Mouse (Mus musculus) right cerebral cortex, postnatal 14 days (tissue): ENCODE measurements around the gene Whrn.

Experiments used
- DNase-seq: peaks from one replicate; pipeline ENCODE4 v3.0.0; 2022

The Whrn gene

GRCm38 (mm10) chr4:63404205-63404604, 91.6 kb downstream of the Whrn start:
- no peak for DNase-seq

GRCm38 (mm10) chr4:63403040-63403959, 92.5 kb downstream of the Whrn start, which contains the start of gene Akna:
TSS of gene Akna (minus strand) at chr4:63403354.
- DNase-seq: peak; percentile 78

DNA sequence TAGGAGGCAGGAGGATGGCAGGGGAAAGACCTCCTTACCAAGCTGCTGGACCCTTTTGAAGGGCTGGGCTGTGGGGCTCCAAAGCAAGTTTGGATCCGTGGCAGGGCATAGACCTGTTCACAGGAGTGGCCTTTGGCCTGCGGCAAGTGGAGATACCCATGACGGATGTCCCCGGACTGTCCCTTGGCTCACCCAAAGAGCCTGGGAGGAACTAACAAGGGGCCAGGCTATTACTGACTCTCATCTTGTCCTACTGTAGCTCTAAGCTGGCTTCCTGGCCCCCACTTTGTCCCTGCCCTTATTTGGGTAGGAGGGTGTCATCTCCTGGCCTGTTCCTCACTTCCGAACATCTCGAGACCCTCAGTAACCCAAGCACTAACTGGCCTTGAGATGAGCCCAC, 93.2 kb downstream of the Whrn start:
- no peak for DNase-seq

DNA sequence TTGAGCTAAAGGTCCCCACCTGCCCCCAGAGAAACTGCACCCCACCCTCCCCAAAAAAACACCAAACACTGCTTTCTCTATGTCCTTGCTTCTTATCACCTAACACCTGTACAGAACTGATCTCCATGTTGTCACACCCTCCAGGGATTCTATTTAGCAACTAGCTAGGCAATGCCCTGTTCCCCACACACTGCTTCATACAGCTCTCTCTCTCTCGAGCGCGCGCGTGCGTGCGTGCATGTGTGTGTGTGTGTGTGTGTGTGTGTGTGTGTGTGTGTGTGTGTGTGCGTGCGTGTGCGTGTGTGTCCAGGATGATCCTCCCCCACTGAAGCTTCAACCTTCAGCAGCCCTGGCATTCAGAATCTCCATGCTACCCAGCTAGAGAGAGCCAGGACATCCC, 93.7 kb downstream of the Whrn start:
- no peak for DNase-seq

GRCm38 (mm10) chr4:63401620-63402019, 94.2 kb downstream of the Whrn start:
- DNase-seq: no peak

GRCm38 (mm10) chr4:63400541-63401306, 95.1 kb downstream of the Whrn start:
- DNase-seq: no peak

- no peak for DNase-seq
Measured at GRCm38 (mm10) chr4:63399691-63400270, 96.0 kb downstream of the Whrn start.

DNA sequence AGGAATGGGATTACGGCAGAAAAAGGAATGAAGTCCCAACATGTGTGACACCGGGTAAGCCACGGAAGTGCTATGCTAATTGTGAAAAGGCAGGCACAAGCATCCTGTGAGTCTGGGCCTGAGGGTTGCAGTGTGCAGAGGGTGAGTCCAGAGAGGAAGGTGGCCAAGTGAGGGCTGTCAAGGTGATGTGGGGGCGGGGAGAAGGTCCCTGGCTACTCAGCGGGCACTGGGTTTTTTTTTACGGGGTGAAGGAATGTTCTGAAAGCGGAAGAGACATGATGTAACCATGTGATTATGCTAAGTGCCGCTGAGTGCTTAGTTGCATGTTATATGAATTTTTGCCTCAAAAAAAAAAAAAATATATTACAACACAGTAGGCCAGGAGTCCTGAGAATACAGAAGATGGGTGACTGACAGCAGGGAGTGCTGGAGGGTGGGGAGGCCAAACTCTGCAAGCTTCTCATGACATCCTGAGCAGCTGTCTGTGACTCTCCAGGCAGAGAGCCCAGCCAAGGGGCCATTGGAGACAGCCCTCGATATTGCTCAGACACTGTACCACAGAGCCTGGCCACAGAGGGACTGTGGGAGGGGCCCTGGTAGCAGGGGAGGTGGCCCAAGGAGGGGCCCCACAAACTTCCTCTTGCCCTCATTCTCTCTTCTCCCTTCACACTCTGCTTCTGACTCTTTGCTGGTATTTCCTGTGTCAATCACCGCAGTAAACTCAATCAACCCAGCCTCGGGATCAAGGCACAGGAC, 96.8 kb downstream of the Whrn start:
- no peak for DNase-seq

DNA sequence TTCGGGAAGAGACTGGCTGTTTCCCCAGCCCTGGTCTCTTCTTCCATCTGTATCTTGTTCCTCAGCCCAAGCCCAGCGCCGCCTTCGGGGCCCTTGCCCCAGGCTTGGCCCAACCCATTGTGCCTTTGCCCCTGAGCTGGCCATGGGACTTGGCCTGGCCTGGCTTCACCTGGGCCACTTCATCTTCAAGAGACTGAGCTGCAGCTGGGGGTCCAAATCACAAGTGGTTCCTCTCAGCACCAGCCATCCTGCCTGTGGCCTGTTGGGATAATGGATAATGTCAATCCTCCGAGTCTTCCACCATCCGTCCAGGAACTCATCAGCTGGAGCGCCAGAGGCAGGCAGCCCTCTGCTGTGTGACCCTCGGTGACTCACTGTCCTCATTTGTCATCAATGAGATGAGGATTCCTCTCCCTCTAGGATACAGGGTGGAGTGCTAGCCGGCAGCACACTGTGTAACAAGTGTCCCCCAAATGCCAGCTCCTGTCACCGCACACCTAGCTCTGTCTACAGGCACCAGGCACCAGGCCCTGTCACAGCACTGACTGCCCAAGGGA, 97.7 kb downstream of the Whrn start:
- DNase-seq: no peak

DNA sequence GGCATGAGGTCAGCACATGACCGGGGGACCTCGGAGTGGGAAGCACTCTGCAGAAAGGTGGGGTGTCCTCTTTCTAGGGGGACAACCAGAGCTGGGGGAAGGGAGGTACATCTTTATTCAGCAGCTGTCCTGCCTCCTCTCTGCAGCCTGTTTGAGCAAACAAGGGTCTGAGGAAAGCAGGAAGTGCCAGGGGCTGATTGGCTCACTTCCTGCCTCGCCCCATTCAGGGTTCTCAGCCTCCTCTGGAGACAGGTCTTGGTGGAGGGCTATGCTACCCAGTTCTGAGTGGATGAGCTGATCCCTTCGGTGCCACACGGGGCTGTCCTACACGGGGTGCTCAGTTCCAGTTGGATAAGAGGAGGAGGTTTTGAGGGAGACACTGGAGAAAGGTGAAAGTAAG, 104.5 kb downstream of the Whrn start:
- no peak for DNase-seq

GRCm38 (mm10) chr4:63389887-63390528, 105.8 kb downstream of the Whrn start:
- DNase-seq: no peak

DNA sequence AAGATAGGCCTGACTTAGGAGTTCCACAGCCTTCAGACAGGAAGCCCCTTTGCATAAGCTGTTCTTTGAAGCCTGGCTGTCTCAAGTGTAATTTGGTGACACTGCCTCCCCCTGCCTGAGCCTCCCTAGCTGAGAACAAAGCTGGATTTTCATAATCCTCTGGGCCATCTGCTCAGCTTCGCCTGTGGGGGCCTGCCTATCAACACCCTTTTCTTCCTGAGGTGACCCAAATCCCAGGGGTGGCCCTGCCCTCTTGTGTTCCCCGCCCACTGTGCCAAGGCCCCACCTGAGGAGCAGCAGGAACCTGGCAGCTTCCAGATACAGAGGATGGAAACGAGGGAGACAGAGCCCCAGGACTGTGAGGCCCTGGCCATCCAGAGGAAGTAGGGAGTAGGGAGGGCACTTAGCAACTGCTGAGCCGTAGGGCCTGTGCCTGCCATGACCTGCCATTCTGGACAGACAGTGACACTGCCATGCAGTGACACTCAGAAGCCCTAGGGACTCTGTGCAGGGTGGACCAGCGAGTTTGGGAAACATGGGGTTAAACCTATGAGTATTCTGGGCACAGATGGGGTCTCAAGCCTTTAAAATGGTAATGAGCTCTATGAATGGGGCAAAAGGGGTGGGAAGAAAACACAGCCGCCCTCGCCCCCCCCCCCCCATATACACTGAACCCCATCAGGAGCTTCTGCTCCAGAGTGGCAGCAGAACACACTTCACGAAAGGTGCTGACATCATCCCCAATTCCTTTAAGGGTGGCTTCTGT, 106.5 kb downstream of the Whrn start:
- no peak for DNase-seq

- DNase-seq: no peak
Measured at GRCm38 (mm10) chr4:63388029-63388428, 107.8 kb downstream of the Whrn start.

DNA sequence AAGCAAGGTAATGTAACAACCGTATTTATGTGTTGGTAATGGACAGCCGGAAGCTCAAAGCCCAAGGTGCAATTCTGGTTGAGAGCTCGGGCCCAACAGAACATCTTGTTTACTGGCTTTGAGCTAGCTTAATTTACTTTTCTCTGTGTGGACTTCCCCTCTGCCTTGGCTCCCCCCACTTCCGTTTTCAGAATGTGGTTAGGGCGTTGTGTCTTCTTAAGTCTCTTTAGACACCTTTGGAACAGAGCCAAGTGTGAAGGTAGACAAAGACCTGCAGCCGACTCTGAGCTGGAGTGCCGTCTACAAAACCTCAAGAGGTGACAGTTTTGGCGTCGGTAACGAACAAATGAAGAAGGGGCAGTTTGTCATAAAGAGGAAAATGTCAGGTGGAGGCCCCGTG, 110.0 kb downstream of the Whrn start:
- DNase-seq: no peak

DNA sequence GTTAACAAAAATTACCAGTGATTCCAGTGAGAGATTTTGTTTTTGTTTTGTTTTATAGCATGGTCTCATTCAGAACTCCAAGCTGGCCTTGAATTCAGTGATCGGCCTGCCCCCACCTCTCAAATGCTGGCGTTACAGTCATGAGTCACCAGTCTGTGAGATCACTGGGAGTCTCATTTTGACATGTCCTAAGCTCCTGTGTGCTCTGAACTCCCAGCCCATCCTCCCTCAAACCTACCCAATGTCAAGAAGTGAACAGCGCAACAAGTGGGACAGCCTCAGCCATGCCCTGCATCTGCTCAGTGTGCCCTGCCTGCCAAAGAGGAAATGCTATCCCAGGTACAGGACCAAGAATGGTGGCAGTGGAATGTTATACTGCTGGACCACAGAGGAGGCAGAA, 110.5 kb downstream of the Whrn start:
- no peak for DNase-seq

DNA sequence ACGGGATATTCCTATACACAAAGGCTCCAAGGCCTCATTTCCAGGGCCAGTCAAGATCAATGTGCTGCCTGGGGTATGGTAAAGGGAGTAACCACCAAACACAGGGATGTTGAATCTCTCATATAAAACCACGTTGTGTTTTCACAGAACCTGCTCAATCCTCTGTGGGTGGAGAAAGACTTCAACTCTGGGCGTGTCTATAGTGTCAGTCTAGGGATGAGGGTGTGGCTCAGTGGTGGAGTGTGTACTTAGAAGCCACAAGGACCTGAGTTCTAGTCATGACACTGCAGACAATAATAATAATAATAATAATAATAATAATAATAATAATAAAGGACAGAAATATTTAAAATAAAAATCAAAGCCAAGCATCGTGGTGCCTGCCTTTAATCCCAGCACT, 111.5 kb downstream of the Whrn start:
- no peak for DNase-seq

DNA sequence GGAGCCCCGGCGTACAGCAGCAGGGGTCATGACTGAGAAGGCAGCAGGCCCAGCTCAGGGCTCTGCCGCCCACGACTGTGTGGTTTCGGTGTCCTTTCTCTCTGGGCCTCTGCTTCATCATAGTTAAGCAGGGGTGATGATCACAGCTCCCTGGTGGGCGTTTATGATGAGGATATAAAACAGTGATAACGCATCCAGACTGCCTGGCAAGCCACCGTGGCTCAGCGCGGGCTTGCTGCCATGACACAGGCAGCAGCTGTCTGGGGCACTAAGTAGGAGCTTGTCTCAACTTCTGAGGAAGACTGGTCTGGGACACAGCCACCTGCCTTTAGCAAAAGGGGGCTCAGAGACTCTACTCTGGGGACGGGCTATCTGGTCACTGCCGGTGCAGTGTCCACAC, 112.3 kb downstream of the Whrn start:
- DNase-seq: no peak

- no peak for DNase-seq
Measured at GRCm38 (mm10) chr4:63382676-63383369, 113.0 kb downstream of the Whrn start.

GRCm38 (mm10) chr4:63377483-63377882, 118.3 kb downstream of the Whrn start:
- no peak for DNase-seq

DNA sequence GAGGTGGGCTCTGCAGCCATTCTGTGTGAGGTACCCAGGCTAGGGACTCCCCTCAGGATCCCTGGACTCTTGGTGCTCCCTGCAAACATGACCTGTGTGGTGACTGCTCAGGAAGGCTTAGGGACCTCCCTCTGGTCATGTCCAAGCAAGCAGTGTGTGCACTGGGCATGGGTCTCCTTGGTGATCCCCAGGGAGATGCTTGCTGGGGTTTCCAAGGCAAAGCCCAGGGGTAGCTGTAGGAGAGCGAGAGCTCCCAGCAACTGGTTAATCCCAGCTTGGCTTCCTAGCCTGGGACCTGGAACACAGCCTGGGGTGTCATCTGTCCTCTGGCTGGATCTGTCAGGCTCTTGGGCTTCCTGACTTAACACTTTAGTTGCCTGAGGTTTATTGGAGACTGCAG, 120.4 kb downstream of the Whrn start:
- DNase-seq: no peak

DNA sequence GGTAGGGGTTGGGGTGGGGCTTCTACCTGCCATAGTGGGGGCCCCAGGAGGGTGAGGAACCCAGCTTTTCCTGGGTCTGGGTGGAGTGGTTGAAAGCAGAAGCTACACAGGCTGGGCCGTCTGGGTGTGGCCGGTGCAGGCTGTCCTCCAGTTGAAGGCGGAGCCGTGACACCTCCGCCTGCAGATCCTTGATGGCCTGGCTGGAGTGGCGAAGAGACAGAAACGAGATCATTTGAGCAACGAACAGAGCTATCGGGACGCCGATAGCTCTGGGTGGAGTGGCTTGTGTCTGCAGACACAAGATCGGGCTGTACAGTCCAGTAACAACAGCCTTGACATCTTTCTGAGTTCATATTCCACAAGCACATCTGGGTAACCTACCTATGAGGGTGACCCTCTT, 121.5 kb downstream of the Whrn start:
- no peak for DNase-seq
